Mouse (Mus musculus) spleen, adult 2 months (tissue): ENCODE measurements around the gene Vwa3b.

Experiments used
- CTCF ChIP-seq: fragments of 200-500 bp; IDR thresholded peaks from 2 replicates; pipeline ENCODE4 v1.5.1; 2011; ENCODE audit warnings: mild to moderate bottlenecking, inconsistent platforms; ENCODE audit not compliant: insufficient read depth, insufficient read length, insufficient replicate concordance; ENCODE audit errors: extremely low read depth
- POLR2A ChIP-seq: fragments of 200-500 bp; IDR thresholded peaks from 2 replicates; pipeline ENCODE4 v1.6.1; 2011; ENCODE audit warnings: low read depth, low read length, inconsistent platforms

- no peak for TF ChIP-seq CTCF
- no peak for TF ChIP-seq POLR2A
Observed at GRCm38 (mm10) chr1:37101016-37101415, 74.6 kb downstream of the Vwa3b start.
